Mouse (Mus musculus) Patski (cell line): Measurements from ENCODE around the gene Zfp872. TPM values are rescaled to one million over a fixed set of nuclear protein-coding genes. Genes with fewer than 3 reads are reported as not detected.
"Not testable (repeated sequence)": the region's sequence is repeated elsewhere in the genome, so short reads cannot be mapped to it uniquely, and the experiment has no call there.

Source experiments
- ATAC-seq: fragments of 100-300 bp; one replicate; pipeline ENCODE4 v1.8.0; 2021
- CTCF ChIA-PET: fragments of 350-600 bp; sonication (Branson Sonifier 250); formaldehyde crosslinking; loops from one replicate; lab custom pipeline; 2022; ENCODE audit warnings: inconsistent platforms; lab: Charles Lee
- POLR2A ChIA-PET: fragments of 350-600 bp; sonication (Branson Sonifier 250); formaldehyde crosslinking; loops from one replicate; lab custom pipeline; 2022; ENCODE audit warnings: antibody characterized with exemption, inconsistent platforms; lab: Charles Lee
- DNase-seq: peaks from one replicate; pipeline ENCODE4 v3.0.0-alpha.2; 2011; ENCODE audit warnings: low read depth, low spot score
- H3K27me3 ChIP-seq: fragments of 371-371 bp; one replicate; pipeline ENCODE4 v1.5.1; 2021
- CTCF ChIP-seq: fragments of 100-300 bp; IDR thresholded peaks from one replicate; pipeline ENCODE4 v1.5.1; 2021
- in situ Hi-C: fragments of 300-500 bp; cut with MboI; formaldehyde crosslinking; loops from 3 replicates; pipeline ENCODE4 v1.11.1; 2018; ENCODE audit warnings: low pct_unique_long_range_greater_than_20kb, mixed read lengths
- polyA plus RNA-seq: library from polyadenylated mRNA; unstranded; gene quantifications from one replicate; pipeline ENCODE4 v1.2.3, GENCODE M21; 2021

Zfp872 gene
- not detected for polyA plus RNA-seq

DNA sequence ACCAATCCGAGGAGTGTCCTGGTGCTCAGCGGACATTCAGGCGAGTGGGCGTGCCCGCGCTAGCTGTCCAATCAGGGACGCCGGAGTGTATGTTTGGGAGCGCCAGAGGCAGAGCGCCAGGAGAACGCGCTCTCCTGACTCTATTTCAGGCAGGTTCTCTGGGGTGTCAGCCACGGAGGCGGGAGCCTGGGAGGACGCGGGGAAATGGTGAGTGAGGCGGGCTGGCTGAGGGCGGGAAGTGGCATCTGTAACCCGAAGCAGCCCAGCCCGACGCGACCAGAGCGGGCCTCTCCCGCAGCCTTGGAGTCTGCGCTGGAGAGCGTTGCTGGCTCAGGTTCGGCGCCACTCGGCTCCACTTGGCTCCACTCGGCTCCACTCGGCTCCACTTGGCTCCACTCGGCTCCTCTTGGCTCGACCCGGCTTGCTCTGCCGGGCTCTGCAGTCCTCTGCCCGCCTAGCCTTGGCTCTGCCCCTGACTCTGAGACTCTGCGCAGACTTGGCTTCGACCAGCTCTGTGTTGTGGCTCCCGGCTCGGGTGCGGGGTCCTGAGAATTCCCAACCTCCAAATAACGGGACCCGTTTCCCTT lies at the start of gene Zfp872:
Gene Zfp872, plus strand, starts transcription at position 66 of the 587 bp plus-strand sequence.
- POLR2A ChIA-PET = no interaction called here
- in situ Hi-C loops = no loop called here
- DNase-seq = no peak

DNA sequence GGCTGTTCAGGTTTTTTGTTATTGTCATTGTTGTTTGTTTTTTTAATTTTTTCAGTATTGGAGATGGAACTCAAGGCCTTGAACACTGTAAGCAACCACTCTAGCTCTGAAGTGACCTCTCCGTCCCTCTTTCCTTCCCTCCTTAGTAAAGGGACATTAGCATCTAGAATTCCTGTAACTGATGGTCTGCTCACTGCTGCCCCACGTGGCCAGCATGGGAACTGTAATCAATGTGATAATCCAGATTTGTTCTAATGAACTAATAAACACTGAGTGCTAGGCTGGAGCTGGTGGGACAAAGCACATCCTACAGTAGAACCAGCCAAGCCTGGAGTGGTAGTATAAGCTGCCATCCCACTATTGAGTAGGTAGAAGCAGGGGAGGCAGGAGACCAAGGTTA lies 49.4 kb upstream of the Zfp872 start:
- CTCF ChIA-PET = interaction anchor here (0.9 to 7.0 kb wide), 7 partner anchors 8 to 139 kb away, joined by 3 to 81 read pairs (median 3); partner anchors contain the start of gene Gm49318
- POLR2A ChIA-PET = no interaction called here
- ATAC-seq (no peak), DNase-seq (no peak)
- no peaks in the 10 kb centered on the region for H3K27me3 ChIP-seq
- in situ Hi-C loops = no loop called here
- no peak for TF ChIP-seq CTCF

More for the DNA sequence above, at the start of gene Zfp872:
- ATAC-seq = no peak
- CTCF ChIA-PET = no interaction called here
- H3K27me3 ChIP-seq = no peaks in the 10 kb centered on the region
- TF ChIP-seq CTCF = no peak

DNA sequence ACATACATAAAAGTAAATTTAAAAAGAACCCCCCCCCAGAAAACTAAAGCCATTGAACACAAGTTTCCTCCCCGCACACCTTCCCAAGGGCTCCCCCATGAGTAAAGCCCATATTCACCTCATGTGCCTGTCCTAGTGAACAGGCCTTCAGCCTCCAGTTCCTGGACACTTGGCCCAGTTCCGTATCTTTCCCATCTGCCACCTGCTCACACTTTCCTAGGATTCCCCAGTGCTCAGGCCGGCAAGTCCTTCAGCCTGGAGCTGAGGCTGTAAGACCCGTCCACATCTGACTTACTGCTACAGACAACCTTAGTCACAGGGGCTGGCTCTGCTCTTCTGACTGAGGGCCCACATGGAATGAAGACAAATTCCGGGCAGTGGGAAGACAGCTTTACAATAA lies 48.1 kb upstream of the Zfp872 start:
- TF ChIP-seq CTCF = no peak
- H3K27me3 ChIP-seq = no peaks in the 10 kb centered on the region
- DNase-seq (no peak), ATAC-seq (no peak)
- ChIA-PET POLR2A (no interaction called here), CTCF (interaction anchor here (7.0 kb wide), 1 partner anchor 73 kb away, joined by 81 read pairs; the partner anchor contains the start of gene Gm49318)
- in situ Hi-C loops = loop anchor here (5.0 kb wide), 1 partner anchor 67 kb away; the partner anchor contains the start of genes Gm49318 and Zfp653

DNA sequence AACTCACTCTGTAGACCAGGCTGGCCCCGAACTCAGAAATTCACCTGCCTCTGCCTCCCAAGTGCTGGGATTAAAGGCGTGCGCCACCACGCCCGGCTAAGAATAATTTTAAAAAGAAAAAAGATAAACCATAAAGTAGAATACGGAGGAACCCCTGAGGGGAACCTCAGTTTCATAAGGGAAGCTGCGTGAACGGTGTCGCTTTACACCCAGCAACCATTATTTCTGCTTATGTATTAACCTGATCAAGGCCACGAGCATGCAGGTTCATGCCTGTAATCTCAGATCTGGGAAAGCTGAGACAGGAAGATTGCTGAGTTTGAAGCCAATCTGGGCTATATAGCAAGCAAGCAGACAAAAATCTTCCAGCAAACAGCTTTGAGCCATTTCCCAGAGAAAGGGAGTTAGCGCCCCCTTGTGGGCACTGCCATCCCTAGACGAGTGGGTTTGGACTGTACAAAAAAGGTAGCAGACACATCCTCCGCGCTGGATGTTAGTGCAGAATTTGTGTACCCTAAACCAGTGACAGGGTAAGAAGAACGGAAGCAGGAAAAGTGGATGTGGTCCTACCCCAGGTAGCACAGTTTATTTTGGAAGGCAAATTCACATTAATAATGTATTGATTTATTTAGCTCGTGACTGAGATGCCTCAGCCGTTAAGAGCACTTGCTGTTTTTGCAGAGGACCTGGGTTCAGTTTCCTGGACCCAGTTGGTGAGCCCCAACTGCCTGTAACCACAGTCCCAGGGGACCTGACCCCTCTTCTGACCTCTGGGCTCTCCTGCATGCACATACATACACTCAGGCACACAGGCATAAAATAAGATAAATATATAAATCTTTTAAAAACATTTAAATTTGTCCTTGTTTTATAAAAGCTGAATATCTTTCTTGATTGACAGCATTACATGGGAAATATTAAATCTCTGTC lies 44.5 kb upstream of the Zfp872 start:
- in situ Hi-C loops = loop anchor here (5.0 kb wide), 1 partner anchor 71 kb away; the partner anchor contains the start of genes Gm49318 and Zfp653
- DNase-seq (peak; percentile 39), ATAC-seq (no peak)
- peak; percentile 96 for TF ChIP-seq CTCF
- ChIA-PET CTCF (interaction anchor here (0.6 to 7.0 kb wide), 16 partner anchors 8 to 268 kb away, joined by 3 to 81 read pairs (median 4); partner anchors contain the start of genes 9530077C05Rik, Cnn1, Elof1 and Gm49318), POLR2A (interaction anchor here (1.0 to 1.3 kb wide), 2 partner anchors 25 to 76 kb away, joined by 3 read pairs; no protein-coding TSS in a partner anchor)
- no peaks in the 10 kb centered on the region for H3K27me3 ChIP-seq

DNA sequence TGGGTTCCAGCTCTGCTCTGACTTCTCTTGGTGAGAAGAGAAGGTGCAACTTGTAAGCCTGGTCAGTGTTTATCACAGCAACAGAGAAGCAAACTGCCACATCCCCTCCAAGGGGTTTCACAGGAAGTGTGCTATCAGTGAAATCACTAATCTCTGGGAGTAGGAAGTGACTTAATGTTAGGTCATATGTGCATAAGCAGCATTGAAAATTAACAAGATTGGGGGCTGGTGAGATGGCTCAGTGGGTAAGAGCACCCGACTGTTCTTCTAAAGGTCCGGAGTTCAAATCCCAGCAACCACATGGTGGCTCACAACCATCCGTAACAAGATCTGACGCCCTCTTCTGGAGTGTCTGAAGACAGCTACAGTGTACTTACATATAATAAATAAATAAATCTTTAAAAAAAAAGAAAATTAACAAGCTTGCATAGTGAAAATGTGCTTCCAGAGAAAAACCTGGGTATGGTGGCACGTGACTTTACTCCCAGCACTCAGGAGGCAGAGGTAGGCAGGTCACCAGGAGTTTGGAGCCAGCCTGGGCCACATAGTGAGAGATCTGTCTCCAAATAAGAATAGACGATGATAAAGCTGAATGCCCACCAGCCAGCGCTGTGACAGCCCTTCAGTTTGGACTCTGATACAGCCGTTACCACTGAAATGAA lies 43.5 kb upstream of the Zfp872 start:
- CTCF ChIA-PET = interaction anchor here (1.5 to 7.0 kb wide), 5 partner anchors 11 to 267 kb away, joined by 6 to 81 read pairs (median 9); partner anchors contain the start of genes 9530077C05Rik and Gm49318

DNA sequence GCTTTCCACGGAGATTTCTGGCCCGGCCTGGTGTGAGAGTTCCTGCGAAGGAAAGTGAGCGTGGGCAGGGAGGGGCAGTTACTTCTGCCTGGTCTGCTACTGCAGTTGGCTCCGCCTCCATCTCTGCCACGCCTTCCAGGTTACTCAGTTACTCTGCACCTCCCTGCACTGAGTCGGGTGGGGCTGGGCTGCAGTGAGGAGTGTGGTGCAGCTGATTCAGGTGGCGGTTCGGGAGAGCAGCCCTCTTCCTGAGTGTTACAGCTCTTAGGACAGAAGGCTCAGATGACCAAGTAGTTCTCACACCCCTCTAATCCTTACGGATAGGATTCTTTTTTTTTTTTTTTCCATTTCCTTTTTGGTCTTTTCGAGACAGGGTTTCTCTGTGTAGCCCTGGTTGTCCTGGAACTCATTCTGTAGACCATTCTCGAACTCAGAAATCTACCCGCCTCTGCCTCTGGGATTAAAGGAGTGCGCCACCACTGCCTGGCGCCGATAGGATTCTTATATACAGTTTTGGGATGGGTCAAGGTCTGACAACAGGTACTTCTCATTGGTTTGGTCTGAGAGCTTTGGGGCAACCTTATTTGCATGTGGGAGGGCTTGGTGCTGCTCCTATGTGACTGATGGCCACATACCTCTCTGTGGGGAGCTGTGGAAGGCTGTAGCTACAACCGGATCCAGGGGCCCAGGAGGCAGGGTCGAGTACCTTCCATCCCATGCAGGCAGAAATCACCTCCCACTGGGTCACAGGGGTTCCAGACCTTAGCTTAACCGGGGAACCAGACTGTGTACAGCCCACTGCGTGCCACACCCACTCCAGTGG lies 38.3 kb upstream of the Zfp872 start:
- no peak for TF ChIP-seq CTCF
- DNase-seq (no peak), ATAC-seq (no peak)
- CTCF ChIA-PET = no interaction called here
- POLR2A ChIA-PET = interaction anchor here (0.6 kb wide), 1 partner anchor 1113 kb away, joined by 3 read pairs; no protein-coding TSS in a partner anchor
- in situ Hi-C loops = no loop called here
- H3K27me3 ChIP-seq = no peaks in the 10 kb centered on the region

More for the DNA sequence above, 43.5 kb upstream of the Zfp872 start:
- in situ Hi-C loops = loop anchor here (5.0 kb wide), 1 partner anchor 72 kb away; the partner anchor contains the start of genes Gm49318 and Zfp653
- DNase-seq (no peak), ATAC-seq (no peak)
- POLR2A ChIA-PET = interaction anchor here (1.3 kb wide), 1 partner anchor 26 kb away, joined by 3 read pairs; no protein-coding TSS in a partner anchor
- no peak for TF ChIP-seq CTCF
- no peaks in the 10 kb centered on the region for H3K27me3 ChIP-seq

DNA sequence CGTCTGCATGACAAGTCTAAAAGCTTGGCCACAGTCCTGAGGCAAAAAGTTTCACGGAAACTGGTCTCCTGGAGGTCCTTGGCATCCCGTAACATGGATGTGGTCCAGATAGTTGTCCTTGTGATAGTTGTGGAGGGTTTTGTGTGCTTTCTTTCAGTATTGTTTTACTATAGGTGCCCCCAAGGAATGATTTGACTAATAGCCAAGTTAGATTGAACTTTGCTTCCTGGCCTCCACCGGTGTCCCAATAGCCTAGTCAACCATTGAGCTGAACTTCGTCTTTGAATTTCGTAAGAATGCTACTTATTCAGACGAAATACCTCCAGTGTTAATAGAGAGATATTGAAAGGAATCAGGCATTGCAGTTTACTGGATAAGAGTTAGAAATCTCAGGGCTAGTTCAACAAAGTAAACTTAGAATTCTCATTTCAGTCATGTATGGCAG lies 37.6 kb upstream of the Zfp872 start:
- CTCF ChIA-PET = interaction anchor here (1.0 kb wide), 1 partner anchor 312 kb away, joined by 3 read pairs; no protein-coding TSS in a partner anchor
- DNase-seq, H3K27me3 ChIP-seq, in situ Hi-C loops, ATAC-seq, POLR2A ChIA-PET: not testable (repeated sequence)

DNA sequence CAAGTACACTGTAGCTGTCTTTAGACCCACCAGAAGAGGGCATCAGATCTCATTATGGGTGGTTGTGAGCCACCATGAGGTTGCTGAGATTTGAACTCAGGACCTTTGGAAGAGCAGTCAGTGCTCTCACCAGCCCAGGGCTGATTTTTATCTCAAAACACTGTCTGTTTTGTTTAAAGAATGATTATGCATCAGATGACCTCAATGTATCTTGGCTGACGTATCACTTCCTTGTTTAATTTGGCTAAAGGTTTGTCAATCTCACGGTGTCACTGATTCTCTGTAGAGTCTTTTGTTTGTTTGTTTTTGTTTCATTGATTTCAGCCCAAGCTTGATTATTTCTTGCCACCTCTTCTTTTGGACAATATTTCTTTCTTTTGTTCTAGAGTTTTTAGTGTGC lies 36.9 kb upstream of the Zfp872 start:
- DNase-seq = no peak
- CTCF ChIA-PET = interaction anchor here (1.0 to 1.3 kb wide), 2 partner anchors 8 to 312 kb away, joined by 3 read pairs; no protein-coding TSS in a partner anchor
- peak; percentile 30 for TF ChIP-seq CTCF
- POLR2A ChIA-PET = no interaction called here
- H3K27me3 ChIP-seq = no peaks in the 10 kb centered on the region
- in situ Hi-C loops = no loop called here
- ATAC-seq = no peak

DNA sequence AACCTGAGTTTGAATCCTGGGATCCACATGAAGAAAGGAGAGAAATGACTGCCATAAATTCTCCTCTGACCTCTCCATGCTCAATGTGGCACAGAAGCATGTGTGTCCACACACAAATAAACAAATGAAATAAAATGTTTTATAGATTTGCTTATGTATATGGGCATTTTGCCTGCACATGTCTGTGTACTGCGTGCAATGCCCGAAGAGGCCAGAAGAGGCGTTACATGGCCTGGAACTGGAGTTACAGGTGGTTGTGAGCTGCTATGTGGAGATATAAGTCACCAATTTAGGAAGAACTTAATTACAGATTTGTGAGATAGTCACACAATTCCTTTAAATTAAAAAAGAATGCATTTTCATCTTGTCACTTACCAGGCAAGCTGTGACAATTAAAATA lies 34.1 kb upstream of the Zfp872 start:
- no peak for ATAC-seq
- in situ Hi-C loops = no loop called here

More for the DNA sequence above, 34.1 kb upstream of the Zfp872 start:
- ChIA-PET CTCF (interaction anchor here (2.8 kb wide), 1 partner anchor 11 kb away, joined by 11 read pairs; no protein-coding TSS in a partner anchor), POLR2A (no interaction called here)
- H3K27me3 ChIP-seq = no peaks in the 10 kb centered on the region
- DNase-seq = no peak
- peak; percentile 23 for TF ChIP-seq CTCF
